Mouse (Mus musculus): ENCODE data around the gene Olfr536.
"Not testable (repeated sequence)": the region's sequence is repeated elsewhere in the genome, so short reads cannot be mapped to it uniquely, and the experiment has no call there.

Olfr536 gene

DNA sequence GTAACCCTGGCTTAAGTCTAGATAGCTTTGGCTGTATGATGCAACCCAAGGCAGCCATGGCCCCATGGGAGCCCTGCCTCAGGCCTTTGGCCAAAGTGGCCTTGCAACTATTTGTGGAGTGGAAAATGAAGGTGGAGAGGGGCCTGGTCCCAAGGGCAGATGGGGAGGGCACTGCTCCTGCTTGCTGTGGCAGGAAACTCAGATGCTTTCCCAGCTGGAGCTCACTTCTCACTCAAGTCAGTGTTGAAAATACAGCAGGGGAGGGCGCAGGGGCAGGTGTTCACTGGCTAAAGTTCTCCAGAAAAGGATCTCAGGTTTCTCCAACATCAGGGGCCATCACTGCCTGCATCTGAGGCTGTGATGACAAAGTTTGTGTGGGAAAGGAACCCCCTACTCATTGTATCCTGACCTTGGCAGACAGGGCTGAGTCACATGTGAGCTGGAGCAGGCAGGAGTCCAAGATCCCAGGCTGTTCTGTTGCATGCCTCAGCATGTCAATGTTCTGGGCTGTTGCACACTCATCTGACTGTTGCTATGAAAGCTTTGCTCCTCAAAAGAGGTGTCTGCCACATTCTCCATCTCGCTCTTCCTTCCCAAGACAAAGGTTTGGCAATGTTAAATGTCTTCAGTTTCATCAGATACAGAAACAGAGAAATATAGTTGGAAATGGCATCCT lies at the start of gene Olfr536:
Gene Olfr536, minus strand, starts transcription at position 51 of the 676 bp plus-strand sequence.
- not testable (repeated sequence) for DNase-seq (ENCODE audit: low read depth, low spot score)

GRCm38 (mm10) chr7:140539746-140540145 lies 32.5 kb upstream of the Olfr536 start:
- DNase-seq (ENCODE audit: low read depth, low spot score): no peak

DNA sequence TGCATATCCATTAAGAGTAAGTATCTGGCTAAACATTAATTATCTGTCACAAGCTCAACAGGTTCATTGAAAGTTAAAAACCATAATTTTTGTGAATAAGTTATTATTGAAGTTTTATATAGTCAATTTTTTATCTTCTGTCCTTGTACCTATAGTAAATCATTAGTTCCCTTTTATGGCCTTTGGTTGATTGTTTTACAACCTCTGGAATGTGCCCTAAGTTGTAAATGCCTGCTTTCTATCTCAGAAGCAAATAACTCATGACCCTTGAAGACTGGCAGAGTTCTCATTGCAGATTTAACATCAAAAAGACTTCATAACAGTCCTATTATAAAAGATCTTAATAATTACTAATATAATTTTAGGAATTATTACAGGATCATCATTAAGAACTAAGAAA lies 12.5 kb downstream of the Olfr536 start:
- DNase-seq (ENCODE audit: low read depth, low spot score): no peak

DNA sequence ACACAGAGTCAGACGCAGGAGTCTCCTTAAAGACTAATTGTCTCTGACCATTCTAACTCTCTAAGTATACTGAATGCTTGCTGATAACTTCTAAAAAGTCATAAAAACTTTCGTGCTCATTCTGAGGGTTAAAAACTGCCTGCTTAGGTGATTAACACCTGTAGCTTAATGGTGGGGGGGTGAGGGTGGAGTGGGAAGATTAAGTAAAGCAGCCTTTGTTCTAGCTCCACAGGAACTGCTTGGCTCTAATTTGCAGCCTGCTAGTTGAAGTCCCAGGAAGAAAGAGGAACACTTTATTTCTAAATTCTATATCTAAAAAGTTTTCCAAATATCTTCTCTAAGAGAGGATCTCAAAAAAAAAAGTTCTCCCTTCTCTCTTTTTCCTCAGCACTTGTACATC lies 13.0 kb downstream of the Olfr536 start:
- no peak for DNase-seq (ENCODE audit: low read depth, low spot score)

GRCm38 (mm10) chr7:140488981-140489380 lies 18.2 kb downstream of the Olfr536 start:
- no peak for DNase-seq (ENCODE audit: low read depth, low spot score)

DNA sequence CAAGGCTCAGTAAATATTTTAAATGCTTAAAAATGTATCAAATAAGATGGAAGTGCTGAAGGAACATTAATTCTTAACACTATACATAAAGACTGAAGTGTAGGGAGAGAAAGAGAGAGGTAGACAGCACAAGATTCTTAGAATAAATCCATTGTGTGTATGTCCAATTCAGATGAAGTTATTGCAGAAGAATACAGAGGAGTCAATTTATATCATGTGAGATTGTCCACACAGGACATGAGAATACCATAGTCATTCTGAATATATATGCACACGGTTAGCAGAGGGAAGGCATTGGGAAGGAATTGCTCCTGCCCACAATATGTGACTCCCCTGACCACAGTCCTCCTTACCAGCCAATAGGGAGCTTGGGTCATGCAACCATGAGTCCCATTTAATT lies 23.3 kb downstream of the Olfr536 start, which contains the start of gene Olfr535:
Gene Olfr535, plus strand, starts transcription at position 301 of the 400 bp plus-strand sequence.
- no peak for DNase-seq (ENCODE audit: low read depth, low spot score)

DNA sequence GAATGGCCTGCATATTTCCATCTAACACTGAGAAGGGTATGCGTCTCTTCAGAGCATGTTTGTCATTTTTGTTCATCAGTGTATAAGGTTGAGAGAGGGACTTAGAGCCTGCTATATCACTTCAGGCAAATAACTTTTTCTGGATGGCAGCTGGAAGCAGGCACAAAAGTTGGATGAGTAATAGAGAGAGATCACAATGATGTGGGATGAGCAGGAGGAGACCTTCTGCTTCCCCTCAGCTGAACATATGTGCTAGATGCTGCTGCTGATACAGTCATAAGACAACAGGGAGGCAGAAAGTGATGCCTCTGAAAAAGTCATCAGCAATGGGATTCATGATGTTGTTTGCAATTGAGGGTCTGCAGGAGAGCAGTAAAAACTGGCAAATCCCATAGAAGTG lies 28.5 kb downstream of the Olfr536 start:
- DNase-seq (ENCODE audit: low read depth, low spot score): no peak

- no peak for DNase-seq (ENCODE audit: low read depth, low spot score)
Measured at GRCm38 (mm10) chr7:140477886-140478285, 29.3 kb downstream of the Olfr536 start.

GRCm38 (mm10) chr7:140463070-140463469 lies 44.1 kb downstream of the Olfr536 start, which contains the start of gene Olfr533:
Gene Olfr533, plus strand, starts transcription at chr7:140463370.
- not testable (repeated sequence) for DNase-seq (ENCODE audit: low read depth, low spot score)

Measured in ZHBTc4 (cell line).